Mouse (Mus musculus): ENCODE measurements around the gene Dner. TPM values are rescaled to one million over a fixed set of nuclear protein-coding genes. Genes with fewer than 3 reads are reported as not detected.

Gene Dner
- polyA plus RNA-seq, 1 experiment, result not detected

DNA sequence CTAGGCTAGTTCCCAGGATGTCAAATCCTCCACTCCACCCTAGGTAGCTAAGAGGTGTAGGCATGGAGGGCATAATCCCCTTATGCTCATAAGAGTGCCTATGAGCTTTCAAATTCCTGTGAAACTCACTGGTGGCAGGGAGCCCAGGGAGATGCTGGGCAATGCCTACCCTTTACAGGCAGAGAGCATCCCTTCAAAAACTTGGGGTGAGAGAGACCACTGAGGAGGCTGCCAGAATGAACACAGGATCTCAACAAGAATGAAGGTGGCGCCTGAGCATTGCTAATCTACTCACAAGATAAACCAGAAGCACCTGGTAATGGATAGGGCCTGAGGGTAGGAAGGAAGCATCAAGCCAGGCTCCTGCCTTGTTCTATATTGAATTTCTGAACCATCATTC, 267.7 kb downstream of the Dner start:
- Histone ChIP-seq H3K4me1 (ENCODE audit: control insufficient read depth) (no peaks in the 10 kb centered on the region), H3K36me3 (ENCODE audit: control insufficient read depth) (no peaks in the 10 kb centered on the region), H3K9me3 (ENCODE audit: control insufficient read depth, low read length) (peaks cover 15% of the 10 kb centered on the region), H3K27me3 (ENCODE audit: control insufficient read depth) (no peaks in the 10 kb centered on the region), H3K4me3 (replicated peaks) (no peak overlapping the region)
- no peak for TF ChIP-seq TAL1 (IDR thresholded peaks at IDR 0.05; ENCODE audit: low read length)
- no peak for TF ChIP-seq GATA1 (IDR thresholded peaks at IDR 0.05; ENCODE audit: low read length)

DNA sequence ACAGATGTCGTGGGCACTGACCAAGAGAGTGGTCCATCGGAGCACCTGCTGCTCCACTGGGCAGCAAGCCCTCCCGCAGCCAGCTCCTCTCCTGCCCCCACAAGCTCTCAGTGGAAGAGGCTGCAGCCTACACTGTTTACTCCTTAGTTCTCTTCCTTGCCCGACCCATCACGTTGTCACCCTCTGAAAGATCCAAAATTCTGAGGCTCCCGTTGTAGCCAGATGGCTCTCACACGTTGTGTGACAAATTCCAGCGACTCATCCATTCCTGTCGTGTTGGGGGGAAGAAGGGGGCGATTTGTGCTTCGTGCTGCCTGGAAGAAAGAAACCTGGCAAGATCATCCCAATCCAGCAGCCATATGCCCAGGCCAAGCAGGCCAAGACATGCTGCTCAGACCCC, 268.3 kb downstream of the Dner start:
- no peak for TF ChIP-seq GATA1 (IDR thresholded peaks at IDR 0.05; ENCODE audit: low read length)
- no peak for TF ChIP-seq TAL1 (IDR thresholded peaks at IDR 0.05; ENCODE audit: low read length)
- peaks cover 17% of the 10 kb centered on the region for H3K9me3 ChIP-seq (ENCODE audit: control insufficient read depth, low read length)
- no peaks in the 10 kb centered on the region for H3K36me3 ChIP-seq (ENCODE audit: control insufficient read depth)
- no peaks in the 10 kb centered on the region for H3K27me3 ChIP-seq (ENCODE audit: control insufficient read depth)
- no peaks in the 10 kb centered on the region for H3K4me1 ChIP-seq (ENCODE audit: control insufficient read depth)
- no peak overlapping the region for H3K4me3 ChIP-seq (replicated peaks)

DNA sequence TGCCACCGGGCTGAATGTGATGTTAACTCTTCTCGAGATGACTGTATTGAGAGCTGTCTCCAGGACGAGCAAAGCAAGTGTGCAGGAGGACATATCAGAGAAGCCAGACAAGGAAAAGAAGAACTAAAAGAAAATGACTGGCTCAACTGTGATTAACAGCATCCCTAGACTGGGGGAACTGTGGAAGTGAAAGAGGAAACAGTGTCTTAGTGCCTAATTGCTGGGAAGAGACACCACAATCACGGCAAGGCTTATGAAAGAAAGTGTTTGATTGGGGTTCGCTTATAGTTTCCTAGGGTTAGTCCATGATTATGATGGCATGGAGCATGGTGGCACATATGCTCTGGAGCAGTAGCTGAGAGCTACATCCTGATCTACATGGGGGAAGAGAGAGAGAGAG, 269.3 kb downstream of the Dner start:
- H3K9me3 ChIP-seq (ENCODE audit: control insufficient read depth, low read length), result peaks cover 17% of the 10 kb centered on the region
- no peaks in the 10 kb centered on the region for H3K36me3 ChIP-seq (ENCODE audit: control insufficient read depth)
- no peaks in the 10 kb centered on the region for H3K4me1 ChIP-seq (ENCODE audit: control insufficient read depth)
- TF ChIP-seq GATA1 (IDR thresholded peaks at IDR 0.05; ENCODE audit: low read length), result no peak
- no peak overlapping the region for H3K4me3 ChIP-seq (replicated peaks)
- no peaks in the 10 kb centered on the region for H3K27me3 ChIP-seq (ENCODE audit: control insufficient read depth)

DNA sequence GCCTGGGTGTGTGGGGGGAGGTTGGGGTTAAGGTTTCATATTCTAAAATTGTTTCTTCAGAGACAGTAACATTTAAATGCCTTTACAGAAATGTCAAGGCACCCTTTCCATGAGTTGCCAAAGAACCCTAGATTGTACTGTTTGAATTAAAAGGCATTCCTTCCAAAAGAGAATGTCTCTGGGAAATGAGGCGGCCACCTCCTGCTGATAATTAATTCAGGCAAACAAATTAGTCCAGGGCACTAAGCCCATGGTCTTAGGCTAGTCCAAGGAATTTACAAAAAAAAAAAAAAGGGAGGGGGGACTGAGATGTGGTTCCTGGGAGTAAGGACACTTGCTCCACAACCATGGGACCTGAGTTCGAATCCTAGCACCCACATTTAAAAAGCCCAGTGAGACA, 273.1 kb downstream of the Dner start:
- no peak overlapping the region for H3K4me3 ChIP-seq (replicated peaks)
- peaks cover 17% of the 10 kb centered on the region for H3K9me3 ChIP-seq (ENCODE audit: control insufficient read depth, low read length)
- TF ChIP-seq GATA1 (IDR thresholded peaks at IDR 0.05; ENCODE audit: low read length), result no peak
- TF ChIP-seq TAL1 (IDR thresholded peaks at IDR 0.05; ENCODE audit: low read length), result no peak
- no peaks in the 10 kb centered on the region for H3K4me1 ChIP-seq (ENCODE audit: control insufficient read depth)
- no peaks in the 10 kb centered on the region for H3K27me3 ChIP-seq (ENCODE audit: control insufficient read depth)
- no peaks in the 10 kb centered on the region for H3K36me3 ChIP-seq (ENCODE audit: control insufficient read depth)

DNA sequence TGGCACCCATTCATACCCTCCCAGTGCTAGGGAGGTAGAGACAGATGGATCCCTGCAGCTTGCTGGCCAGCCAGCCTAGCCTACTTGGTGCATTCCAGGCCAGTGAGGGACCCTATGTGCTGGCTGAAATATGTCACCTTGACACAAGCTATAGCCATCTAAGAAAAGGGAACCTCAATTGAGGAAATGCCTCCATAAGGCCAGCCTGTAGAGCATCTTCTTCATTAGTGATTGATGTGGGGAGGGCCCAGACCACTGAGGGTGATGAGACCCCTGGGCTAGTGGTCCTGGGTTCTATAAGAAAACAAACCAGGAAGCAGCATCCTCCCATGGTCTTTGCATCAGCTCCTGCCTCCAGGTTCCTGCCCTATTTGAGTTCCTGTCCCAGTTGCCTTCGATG, 274.2 kb downstream of the Dner start:
- TF ChIP-seq GATA1 (IDR thresholded peaks at IDR 0.05; ENCODE audit: low read length), result no peak
- TF ChIP-seq TAL1 (IDR thresholded peaks at IDR 0.05; ENCODE audit: low read length), result no peak
- Histone ChIP-seq H3K36me3 (ENCODE audit: control insufficient read depth) (no peaks in the 10 kb centered on the region), H3K9me3 (ENCODE audit: control insufficient read depth, low read length) (peaks cover 11% of the 10 kb centered on the region), H3K4me3 (replicated peaks) (no peak overlapping the region), H3K4me1 (ENCODE audit: control insufficient read depth) (no peaks in the 10 kb centered on the region), H3K27me3 (ENCODE audit: control insufficient read depth) (no peaks in the 10 kb centered on the region)

DNA sequence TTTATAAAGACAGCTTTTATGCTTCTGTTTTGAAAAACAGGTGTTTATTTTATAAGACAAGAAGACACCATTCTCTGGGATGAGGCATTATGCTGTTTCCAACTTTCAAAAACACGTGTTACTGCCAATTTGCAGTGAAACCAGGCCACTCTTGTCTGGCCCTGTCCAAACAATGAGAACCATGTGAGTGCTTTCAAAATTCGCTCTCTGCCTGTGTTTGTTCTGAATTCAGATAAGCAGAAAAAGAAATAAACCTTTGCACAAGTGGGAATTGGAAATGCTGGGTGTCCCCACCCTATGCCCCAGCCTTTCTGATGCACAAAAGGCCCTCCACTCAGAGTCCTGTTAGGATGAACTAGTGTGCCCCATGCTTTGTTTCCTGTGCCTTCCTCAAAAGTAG, 276.6 kb downstream of the Dner start:
- Histone ChIP-seq H3K27me3 (ENCODE audit: control insufficient read depth) (no peaks in the 10 kb centered on the region), H3K9me3 (ENCODE audit: control insufficient read depth, low read length) (peaks cover 17% of the 10 kb centered on the region), H3K36me3 (ENCODE audit: control insufficient read depth) (no peaks in the 10 kb centered on the region), H3K4me3 (replicated peaks) (no peak overlapping the region), H3K4me1 (ENCODE audit: control insufficient read depth) (no peaks in the 10 kb centered on the region)
- TF ChIP-seq TAL1 (IDR thresholded peaks at IDR 0.05; ENCODE audit: low read length), result no peak
- TF ChIP-seq GATA1 (IDR thresholded peaks at IDR 0.05; ENCODE audit: low read length), result no peak

DNA sequence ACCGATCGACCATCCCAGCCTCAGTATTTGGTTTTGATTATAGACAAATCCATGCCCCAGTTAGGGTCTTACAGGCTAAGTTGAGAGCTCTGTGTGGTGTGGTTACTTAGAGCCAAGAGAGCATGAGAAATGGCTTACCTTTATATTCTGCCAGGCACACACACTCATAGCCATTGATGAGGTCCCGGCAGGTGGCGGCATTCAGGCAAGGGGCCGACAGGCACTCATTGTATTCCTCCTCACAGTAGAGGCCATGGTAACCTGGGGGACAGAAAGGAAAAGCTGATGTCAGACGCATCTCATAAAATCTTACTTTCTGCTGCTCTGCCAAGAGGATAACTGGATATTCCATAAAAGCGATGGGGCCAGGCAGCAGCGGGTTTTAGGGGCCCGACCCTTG, 277.5 kb downstream of the Dner start:
- Histone ChIP-seq H3K4me3 (replicated peaks) (no peak overlapping the region), H3K36me3 (ENCODE audit: control insufficient read depth) (no peaks in the 10 kb centered on the region), H3K9me3 (ENCODE audit: control insufficient read depth, low read length) (peaks cover 18% of the 10 kb centered on the region), H3K4me1 (ENCODE audit: control insufficient read depth) (no peaks in the 10 kb centered on the region), H3K27me3 (ENCODE audit: control insufficient read depth) (no peaks in the 10 kb centered on the region)
- TF ChIP-seq TAL1 (IDR thresholded peaks at IDR 0.05; ENCODE audit: low read length) (no peak), GATA1 (IDR thresholded peaks at IDR 0.05; ENCODE audit: low read length) (no peak)

DNA sequence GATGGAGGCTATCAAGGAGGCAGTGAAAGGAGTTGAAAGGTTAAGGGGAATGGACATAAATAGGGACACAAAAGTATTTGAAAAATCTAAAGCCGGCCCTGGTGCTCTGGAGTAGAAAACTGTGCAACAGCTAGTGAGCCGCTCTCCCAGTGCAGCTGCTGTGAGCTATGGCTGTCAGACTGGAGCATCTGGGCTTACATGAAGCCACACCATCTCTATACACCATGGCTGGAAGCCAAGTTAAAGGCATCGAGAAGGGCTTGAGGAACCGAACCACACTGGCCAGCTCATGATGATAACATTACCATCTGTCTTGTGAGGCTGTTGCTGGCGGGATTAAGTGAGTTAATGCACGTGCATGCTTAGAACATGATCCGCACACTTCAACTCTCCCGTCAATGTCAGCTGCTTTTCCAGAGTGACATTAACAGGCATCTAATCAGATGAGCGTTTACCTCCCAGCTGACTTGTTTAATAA, 278.2 kb downstream of the Dner start:
- Histone ChIP-seq H3K4me3 (replicated peaks) (no peak overlapping the region), H3K36me3 (ENCODE audit: control insufficient read depth) (no peaks in the 10 kb centered on the region), H3K4me1 (ENCODE audit: control insufficient read depth) (no peaks in the 10 kb centered on the region), H3K27me3 (ENCODE audit: control insufficient read depth) (no peaks in the 10 kb centered on the region), H3K9me3 (ENCODE audit: control insufficient read depth, low read length) (peaks cover 16% of the 10 kb centered on the region)
- no peak for TF ChIP-seq TAL1 (IDR thresholded peaks at IDR 0.05; ENCODE audit: low read length)
- TF ChIP-seq GATA1 (IDR thresholded peaks at IDR 0.05; ENCODE audit: low read length), result no peak

DNA sequence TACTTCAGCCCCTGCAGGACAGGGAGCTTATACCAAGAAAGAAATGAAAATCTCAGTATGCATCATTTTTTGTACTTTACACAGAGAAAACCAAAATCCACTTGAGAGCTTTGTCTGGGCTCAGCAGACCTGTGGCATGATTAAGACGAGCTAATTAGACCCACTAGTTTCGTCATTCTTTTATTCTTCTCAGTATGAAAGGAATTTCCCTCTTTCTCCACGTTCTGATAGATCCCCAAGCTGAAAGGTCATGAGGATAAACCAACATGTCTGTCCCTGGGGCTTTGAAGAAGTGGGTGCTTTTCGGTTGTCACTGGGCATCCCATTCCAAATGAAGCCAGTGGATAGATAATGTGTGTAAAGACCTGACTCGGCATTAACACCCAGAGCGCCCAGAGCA, 278.7 kb downstream of the Dner start:
- no peaks in the 10 kb centered on the region for H3K27me3 ChIP-seq (ENCODE audit: control insufficient read depth)
- no peak overlapping the region for H3K4me3 ChIP-seq (replicated peaks)
- no peaks in the 10 kb centered on the region for H3K36me3 ChIP-seq (ENCODE audit: control insufficient read depth)
- H3K4me1 ChIP-seq (ENCODE audit: control insufficient read depth), result no peaks in the 10 kb centered on the region
- peaks cover 16% of the 10 kb centered on the region for H3K9me3 ChIP-seq (ENCODE audit: control insufficient read depth, low read length)
- TF ChIP-seq GATA1 (IDR thresholded peaks at IDR 0.05; ENCODE audit: low read length) (no peak), TAL1 (IDR thresholded peaks at IDR 0.05; ENCODE audit: low read length) (no peak)

DNA sequence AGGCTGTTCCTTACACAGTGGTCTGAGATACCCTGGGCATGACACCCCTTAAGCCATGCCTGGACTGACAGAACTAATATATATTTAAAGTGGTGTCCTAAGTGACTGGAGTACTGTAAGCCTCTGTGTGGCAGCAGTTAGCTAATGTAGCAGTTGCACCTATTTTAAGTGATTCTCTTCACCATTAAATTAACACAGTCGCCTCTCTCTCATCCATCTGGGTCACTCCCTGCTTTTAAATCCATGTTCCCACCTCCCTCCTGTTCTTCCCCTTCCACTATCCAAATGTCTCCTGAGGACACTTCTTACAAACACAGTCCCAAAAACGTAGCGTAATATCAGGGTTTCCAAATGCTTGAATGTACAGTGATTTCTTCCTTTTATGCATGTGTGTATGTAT, 281.6 kb downstream of the Dner start:
- no peak for TF ChIP-seq GATA1 (IDR thresholded peaks at IDR 0.05; ENCODE audit: low read length)
- TF ChIP-seq TAL1 (IDR thresholded peaks at IDR 0.05; ENCODE audit: low read length), result no peak
- H3K4me1 ChIP-seq (ENCODE audit: control insufficient read depth), result no peaks in the 10 kb centered on the region

More for the DNA sequence above, 281.6 kb downstream of the Dner start:
- H3K36me3 ChIP-seq (ENCODE audit: control insufficient read depth), result no peaks in the 10 kb centered on the region
- peaks cover 14% of the 10 kb centered on the region for H3K9me3 ChIP-seq (ENCODE audit: control insufficient read depth, low read length)
- H3K4me3 ChIP-seq (replicated peaks), result no peak overlapping the region
- H3K27me3 ChIP-seq (ENCODE audit: control insufficient read depth), result no peaks in the 10 kb centered on the region

Data from erythroblast, embryonic 14.5 days (primary cell).